Mouse (Mus musculus) hindbrain, postnatal 0 days (tissue): ENCODE measurements at regions not wholly inside any gene's neighbourhood (a gene's known extent, or its start where the extent isn't known, plus 50 kb on each side); places are given as distances from the start of the nearest gene placed in this dataset.
A peak's percentile ranks its signal among the peaks of the same experiment; 100 is the strongest.
"Not testable (repeated sequence)": the region's sequence is repeated elsewhere in the genome, so short reads cannot be mapped to it uniquely, and the experiment has no call there.

Experiments used
- ATAC-seq: fragments of 200-750 bp; cut with Nextera tagmentation; 2 replicates; pipeline ENCODE4 v1.8.0; 2017; ENCODE audit warnings: mild to moderate bottlenecking, moderate TSS enrichment, moderate library complexity
- DNase-seq: peaks from one replicate; pipeline ENCODE4 v3.0.0-alpha.2; 2015; ENCODE audit warnings: low spot score
- H3K27ac ChIP-seq: fragments of 300-500 bp; sonication (generic); 2 replicates; pipeline ENCODE4 v1.5.1; 2014; ENCODE audit warnings: mild to moderate bottlenecking
- H3K27me3 ChIP-seq: fragments of 300-500 bp; sonication (generic); 2 replicates; pipeline ENCODE4 v1.6.1; 2014; ENCODE audit warnings: low read length, mixed read lengths; ENCODE audit not compliant: insufficient read depth
- H3K36me3 ChIP-seq: fragments of 300-500 bp; sonication (generic); 2 replicates; pipeline ENCODE4 v1.6.1; 2014; ENCODE audit warnings: low read length, mixed read lengths; ENCODE audit not compliant: insufficient read depth
- H3K4me1 ChIP-seq: fragments of 300-500 bp; sonication (generic); 2 replicates; pipeline ENCODE4 v1.6.1; 2014; ENCODE audit warnings: antibody characterized with exemption, low read length, mixed read lengths; ENCODE audit not compliant: insufficient read depth
- H3K4me2 ChIP-seq: fragments of 300-500 bp; sonication (generic); 2 replicates; pipeline ENCODE4 v1.6.1; 2014; ENCODE audit warnings: low read depth, mild to moderate bottlenecking, low read length, moderate library complexity, mixed read lengths
- H3K4me3 ChIP-seq: fragments of 300-500 bp; sonication (generic); 2 replicates; pipeline ENCODE4 v1.5.1; 2014; ENCODE audit warnings: low read length
- H3K9ac ChIP-seq: fragments of 300-500 bp; sonication (generic); replicated peaks from 2 replicates; pipeline ENCODE4 v1.6.1; 2014; ENCODE audit warnings: mild to moderate bottlenecking, low read length, moderate library complexity, mixed read lengths
- H3K9me3 ChIP-seq: fragments of 300-500 bp; sonication (generic); 2 replicates; pipeline ENCODE4 v1.6.1; 2016; ENCODE audit warnings: low read length, mixed read lengths
- CTCF ChIP-seq: IDR thresholded peaks from 2 replicates; pipeline ENCODE4 v1.5.1; 2016; ENCODE audit warnings: antibody characterized with exemption, control low read depth, low read depth
- WGBS: fragments of 180-500 bp; shearing (Covaris S2); extraction: QIAGEN DNeasy Blood & Tissue Kit; methylation state at CpG from one replicate; pipeline ENCODE4 v1.1.7; 2014; 5-methylcytosine and 5-hydroxymethylcytosine counted together

GRCm38 (mm10) chr10:23733679-23734078 is 53.4 kb downstream of the Rps12 start:
- ATAC-seq (no peak), DNase-seq (no peak)
- no peaks in the 10 kb centered on the region for H3K9me3 ChIP-seq
- H3K4me1 ChIP-seq: no peaks in the 10 kb centered on the region
- no peak overlapping the region for H3K27ac ChIP-seq
- no peak for TF ChIP-seq CTCF
- 49% methylated on average over 2 of the region's 2 CpGs for WGBS
- no peaks in the 10 kb centered on the region for H3K27me3 ChIP-seq
- no peak overlapping the region for H3K4me2 ChIP-seq
- H3K4me3 ChIP-seq: no peak overlapping the region
- no peaks in the 10 kb centered on the region for H3K36me3 ChIP-seq
- H3K9ac ChIP-seq: no peak overlapping the region

GRCm38 (mm10) chr10:23725960-23726714 is 60.9 kb downstream of the Rps12 start:
- not testable (repeated sequence) for H3K4me3 ChIP-seq, H3K36me3 ChIP-seq, H3K9me3 ChIP-seq, H3K4me2 ChIP-seq, H3K27me3 ChIP-seq, H3K4me1 ChIP-seq, H3K27ac ChIP-seq, H3K9ac ChIP-seq, DNase-seq
- WGBS: 88% methylated on average over 25 of the region's 28 CpGs
- ATAC-seq: peak; percentile 43; the same call in 1 of the 2 replicates

GRCm38 (mm10) chr10:23718124-23718523 is 69.0 kb downstream of the Rps12 start:
- H3K4me2 ChIP-seq: no peak overlapping the region
- 33% methylated on average over 7 of the region's 7 CpGs for WGBS
- H3K4me3 ChIP-seq: no peak overlapping the region
- no peak for DNase-seq
- H3K9ac ChIP-seq: no peak overlapping the region
- H3K4me1 ChIP-seq: no peaks in the 10 kb centered on the region
- H3K9me3 ChIP-seq: no peaks in the 10 kb centered on the region
- no peak; the same call in 1 of the 2 replicates for ATAC-seq
- no peaks in the 10 kb centered on the region for H3K36me3 ChIP-seq
- no peak for TF ChIP-seq CTCF
- H3K27me3 ChIP-seq: no peaks in the 10 kb centered on the region
- no peak overlapping the region for H3K27ac ChIP-seq

DNA sequence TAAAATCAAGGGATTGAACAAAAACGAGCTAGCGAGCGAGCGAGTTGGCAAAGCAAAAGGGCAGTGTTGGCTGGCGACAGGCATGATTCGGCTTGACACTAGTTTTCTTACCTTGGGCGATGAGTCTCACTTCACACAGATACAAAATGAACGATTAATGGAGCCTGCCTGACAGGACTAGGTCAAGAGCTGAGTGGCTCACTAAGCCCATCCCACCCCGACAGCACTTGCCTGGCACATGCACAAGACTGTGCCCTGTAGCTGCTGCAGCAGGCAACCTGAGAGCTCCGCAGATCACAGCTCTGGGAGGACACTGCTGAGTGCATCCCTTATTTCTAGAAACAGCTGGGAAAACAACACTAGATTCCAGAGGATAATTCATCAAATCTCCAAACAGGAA is 71.6 kb downstream of the Rps12 start:
- no peak for TF ChIP-seq CTCF
- Histone ChIP-seq H3K4me3 (no peak overlapping the region), H3K27ac (no peak overlapping the region), H3K27me3 (no peaks in the 10 kb centered on the region), H3K9me3 (no peaks in the 10 kb centered on the region), H3K9ac (no peak overlapping the region), H3K4me2 (no peak overlapping the region), H3K36me3 (no peaks in the 10 kb centered on the region), H3K4me1 (no peaks in the 10 kb centered on the region)
- ATAC-seq: no peak
- WGBS: 87% methylated on average over 10 of the region's 10 CpGs
- DNase-seq: no peak

DNA sequence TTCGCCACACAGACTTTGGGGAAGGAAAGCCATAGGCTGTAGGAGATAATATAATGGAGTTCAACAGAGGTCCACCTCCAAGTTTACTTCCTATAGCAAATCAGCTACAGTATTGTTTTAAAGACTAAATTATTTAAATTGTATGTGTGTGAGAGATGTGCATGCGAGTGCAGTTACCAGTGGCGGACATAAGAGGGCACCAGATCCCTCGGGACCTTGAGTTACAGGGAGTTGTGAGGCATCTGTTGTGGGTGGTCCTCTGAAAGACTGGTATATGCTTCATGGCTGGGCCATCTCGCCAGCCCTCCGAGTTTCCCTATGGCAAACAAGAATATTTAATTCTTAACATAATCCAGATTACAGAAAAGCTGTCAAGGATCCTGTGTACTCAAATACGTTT is 72.0 kb downstream of the Rps12 start:
- WGBS: 94% methylated on average over 7 of the region's 7 CpGs
- DNase-seq: no peak
- H3K4me2 ChIP-seq: no peak overlapping the region
- H3K36me3 ChIP-seq: no peaks in the 10 kb centered on the region
- H3K4me3 ChIP-seq: no peak overlapping the region
- peak; percentile 22; the same call in 1 of the 2 replicates for TF ChIP-seq CTCF
- H3K27me3 ChIP-seq: no peaks in the 10 kb centered on the region
- H3K4me1 ChIP-seq: no peaks in the 10 kb centered on the region
- ATAC-seq: no peak
- H3K9me3 ChIP-seq: no peaks in the 10 kb centered on the region
- no peak overlapping the region for H3K9ac ChIP-seq
- no peak overlapping the region for H3K27ac ChIP-seq

- ATAC-seq: no peak
- no peak for TF ChIP-seq CTCF
- WGBS: 63% methylated on average over 5 of the region's 5 CpGs
These were observed 74.2 kb downstream of the Rps12 start for GRCm38 (mm10) chr10:23712691-23713378.

More at GRCm38 (mm10) chr10:23712691-23713378, 74.2 kb downstream of the Rps12 start:
- H3K9me3 ChIP-seq: no peaks in the 10 kb centered on the region
- H3K4me3 ChIP-seq: no peak overlapping the region
- no peaks in the 10 kb centered on the region for H3K36me3 ChIP-seq
- no peaks in the 10 kb centered on the region for H3K4me1 ChIP-seq
- no peak overlapping the region for H3K27ac ChIP-seq
- no peak for DNase-seq
- H3K4me2 ChIP-seq: no peak overlapping the region
- no peaks in the 10 kb centered on the region for H3K27me3 ChIP-seq
- no peak overlapping the region for H3K9ac ChIP-seq
